Mouse (Mus musculus) G1E-ER4 (cell line): ENCODE data around the gene Ftl1-ps1. TPM values are rescaled to one million over a fixed set of nuclear protein-coding genes. Genes with fewer than 3 reads are reported as not detected.

Experiments
- GATA1 ChIP-seq: IDR thresholded peaks from one replicate; pipeline ENCODE4 v1.8.0; 2012; ENCODE audit warnings: low read length, inconsistent platforms
- polyA plus RNA-seq: library from polyadenylated mRNA; stranded (reverse); fragments of >175 nt; gene quantifications from 2 replicates; pipeline ENCODE4 v1.2.3, GENCODE M21; 2012

Gene Ftl1-ps1
- polyA plus RNA-seq: 21.1 and 34.8 TPM in 2 replicates

DNA sequence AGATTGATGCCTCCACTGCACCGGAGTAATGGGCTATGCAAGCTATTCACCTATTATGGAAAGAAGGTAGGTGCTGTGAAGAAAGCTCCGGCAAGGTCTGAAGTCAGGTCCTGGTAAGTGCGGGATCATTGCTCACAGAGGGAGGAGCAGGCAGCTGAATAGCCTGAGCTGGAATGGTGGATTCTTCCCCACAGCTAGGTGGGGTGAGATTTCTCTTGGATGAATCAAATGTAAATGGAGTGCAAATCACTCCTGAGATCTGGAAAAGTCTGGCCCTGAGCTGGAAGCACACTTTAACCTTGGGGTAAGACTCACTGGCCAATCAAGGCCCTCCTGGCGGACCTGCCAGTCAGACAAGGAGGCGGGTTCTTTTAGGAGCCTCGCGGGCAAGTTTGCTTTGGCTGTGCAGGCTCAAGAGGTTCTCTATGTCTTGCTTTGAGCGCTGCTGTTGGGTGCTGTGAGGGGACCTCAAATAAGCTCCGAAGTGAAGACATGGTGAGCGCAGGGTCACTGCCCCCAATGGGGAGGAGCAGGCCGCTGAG, at the start of gene Ftl1-ps1:
Gene Ftl1-ps1, plus strand, starts transcription at position 397 of the 542 bp plus-strand sequence.
- no peak for TF ChIP-seq GATA1

DNA sequence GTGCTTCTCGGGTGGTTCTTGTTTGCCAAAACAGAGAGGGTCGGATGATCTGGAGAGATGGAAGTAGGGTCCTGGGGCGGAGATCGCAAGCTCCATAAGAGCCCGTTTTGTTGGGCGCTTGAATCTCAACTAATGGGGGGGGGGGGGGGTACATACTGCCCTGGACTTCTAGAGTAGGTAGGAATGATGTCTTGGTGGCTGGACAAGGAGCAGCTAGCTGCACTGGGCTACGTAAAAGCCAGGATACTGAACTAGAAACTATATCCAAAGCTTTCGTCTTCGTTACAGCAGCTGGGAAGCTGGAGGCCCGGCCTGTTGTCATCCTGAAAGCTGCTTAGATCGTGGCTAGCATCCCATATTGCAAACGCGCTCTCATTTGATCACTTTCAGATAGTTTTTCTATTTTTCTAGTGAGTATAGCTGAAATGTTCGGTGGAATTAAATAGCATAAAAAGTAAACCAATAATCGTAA, 49.0 kb upstream of the Ftl1-ps1 start:
- TF ChIP-seq GATA1: no peak

DNA sequence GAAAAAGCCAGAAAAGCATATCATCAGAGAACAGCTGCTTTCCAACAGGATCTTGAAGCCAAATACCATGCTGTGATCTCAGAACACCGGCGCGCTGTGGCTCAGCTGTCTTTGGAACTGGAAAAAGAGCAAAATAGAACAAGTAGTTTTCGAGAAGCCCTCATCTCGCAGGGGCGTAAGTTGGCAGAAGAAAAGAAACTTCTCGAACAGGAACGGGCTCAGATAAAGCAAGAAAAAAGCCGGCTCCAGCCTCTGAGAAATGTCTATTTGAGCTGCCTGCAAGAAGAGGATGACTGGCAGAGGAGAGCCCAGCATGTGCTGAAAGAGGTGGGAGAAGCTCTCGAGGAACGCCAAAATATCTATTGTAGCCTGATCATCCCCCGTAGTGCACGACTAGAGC, 43.0 kb upstream of the Ftl1-ps1 start:
- no peak for TF ChIP-seq GATA1

DNA sequence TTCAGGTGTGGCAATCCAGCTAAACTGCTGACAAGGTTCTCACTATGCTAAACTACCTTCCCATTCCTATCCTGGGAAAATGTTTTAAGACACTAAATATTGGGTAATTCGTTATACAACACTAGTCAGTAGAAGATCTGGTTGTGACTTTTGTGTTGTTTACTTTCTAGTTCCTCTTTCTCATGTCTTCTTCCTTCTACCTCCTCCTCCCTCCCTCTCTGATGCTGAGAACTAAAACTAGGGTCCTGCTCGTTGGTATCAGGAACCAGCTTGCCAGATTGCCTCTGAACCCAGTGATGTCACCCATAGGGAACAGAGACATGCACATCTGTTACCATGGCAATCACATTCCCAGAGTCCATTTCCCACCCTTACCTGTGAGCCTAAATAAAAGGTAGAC, 37.3 kb upstream of the Ftl1-ps1 start:
- TF ChIP-seq GATA1: no peak

DNA sequence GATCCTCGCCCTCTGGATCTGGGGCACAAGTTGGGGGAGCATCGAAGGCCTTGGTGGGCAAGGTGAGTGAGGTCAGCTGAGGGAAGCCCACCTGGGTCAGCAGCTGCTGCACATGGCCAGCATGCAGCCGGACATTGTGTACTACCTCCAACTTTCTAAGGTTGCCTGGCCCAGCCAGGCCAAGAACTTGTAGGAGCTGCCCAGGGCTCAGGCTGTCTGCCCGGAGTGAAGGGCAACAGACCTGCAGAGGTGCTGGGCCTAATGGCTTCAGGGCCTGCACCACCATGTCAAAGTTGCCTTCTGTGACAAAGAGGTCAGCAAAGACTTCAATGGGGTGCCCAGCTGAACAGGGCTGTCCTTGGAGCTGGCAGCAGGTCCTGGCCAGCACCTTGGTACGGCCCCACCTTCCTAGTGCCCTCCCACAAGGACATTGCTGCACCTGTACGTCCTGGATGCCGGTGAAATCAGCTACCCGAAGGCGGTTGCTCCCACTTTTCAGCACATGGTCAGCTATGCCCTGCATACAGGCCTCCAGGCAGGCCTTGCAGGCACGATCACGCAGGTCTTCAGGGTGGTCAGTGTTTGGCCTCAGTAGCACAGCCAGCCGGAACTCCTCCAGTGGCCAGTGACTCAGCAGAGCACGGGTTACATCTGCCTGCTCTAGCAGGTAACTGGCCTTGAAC, 36.2 kb upstream of the Ftl1-ps1 start:
- no peak for TF ChIP-seq GATA1

DNA sequence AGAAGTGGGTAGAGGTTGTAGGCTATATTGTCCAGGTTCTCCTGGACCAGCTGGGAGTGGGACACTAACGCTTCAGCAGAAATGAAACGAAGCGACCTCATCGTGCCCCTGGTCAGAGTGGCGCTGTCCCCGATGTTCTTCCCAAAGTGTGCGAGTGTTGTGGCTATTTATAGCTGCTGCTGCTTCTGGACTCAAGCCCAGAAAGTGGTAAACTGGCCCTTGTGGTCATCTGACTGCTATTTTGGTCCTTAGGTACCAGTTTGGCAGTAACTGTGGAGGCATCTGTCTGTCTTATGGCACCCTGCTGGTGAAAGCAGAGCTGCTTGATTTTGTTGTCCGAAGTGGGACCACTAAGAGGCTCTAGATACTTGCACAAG, 35.6 kb upstream of the Ftl1-ps1 start, which contains the start of gene Lrrc14b:
Gene Lrrc14b, minus strand, starts transcription at position 147 of the 377 bp plus-strand sequence.
- no peak for TF ChIP-seq GATA1

DNA sequence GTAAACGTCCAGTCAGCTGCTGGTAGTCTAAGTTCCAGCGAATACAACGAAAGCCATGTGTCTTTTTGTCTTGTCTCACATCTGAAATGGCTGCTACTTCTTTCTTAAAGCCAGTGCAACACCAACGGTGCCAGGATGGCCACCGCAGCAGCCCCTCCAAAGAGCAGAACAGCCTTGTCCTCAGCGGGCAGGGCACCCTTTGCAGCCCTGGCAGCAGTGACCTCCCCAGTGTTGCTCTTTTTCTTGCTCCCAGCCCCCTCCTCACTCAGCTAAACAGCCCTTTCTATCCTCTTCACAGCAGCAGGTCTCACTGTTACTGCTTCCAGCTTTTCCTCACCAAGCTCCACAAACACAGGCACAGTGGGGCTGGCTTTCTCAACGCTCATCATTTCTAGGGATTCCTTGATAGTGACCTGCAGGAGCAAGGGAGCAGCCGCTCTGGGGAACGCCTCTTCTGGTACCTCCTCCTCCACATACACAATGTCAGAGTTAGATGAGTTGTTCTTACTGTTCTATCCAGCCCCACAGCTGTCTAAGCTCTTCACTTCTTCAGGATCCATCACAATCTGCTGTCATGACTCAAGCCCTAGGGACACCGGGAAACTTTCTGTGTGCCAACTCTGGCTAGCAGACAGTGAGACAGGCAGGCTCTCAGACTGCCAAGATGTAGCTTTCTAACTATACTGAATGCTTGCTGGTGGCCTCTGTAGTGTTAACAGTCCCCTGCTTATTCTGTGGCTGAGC, 17.8 kb upstream of the Ftl1-ps1 start:
- TF ChIP-seq GATA1: no peak

DNA sequence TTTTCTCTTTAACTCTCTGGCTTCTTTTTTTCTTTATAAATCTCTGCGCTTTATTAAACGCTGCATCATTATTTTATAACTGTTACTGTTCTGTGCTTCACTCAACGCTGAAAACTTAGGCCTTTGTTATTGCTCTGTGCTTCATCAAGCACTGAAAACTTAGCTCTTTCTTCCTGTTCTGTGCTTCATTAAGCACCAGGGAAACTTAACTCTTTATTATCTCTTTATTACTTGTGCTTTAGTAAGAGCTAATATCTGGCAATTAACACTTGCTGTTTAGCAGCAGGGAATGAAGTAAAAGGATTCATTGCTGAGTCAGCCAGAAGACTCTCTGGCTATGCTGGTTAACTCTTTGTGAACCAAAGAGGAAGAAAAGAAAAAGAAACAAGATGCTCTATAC, 17.2 kb upstream of the Ftl1-ps1 start:
- no peak for TF ChIP-seq GATA1

DNA sequence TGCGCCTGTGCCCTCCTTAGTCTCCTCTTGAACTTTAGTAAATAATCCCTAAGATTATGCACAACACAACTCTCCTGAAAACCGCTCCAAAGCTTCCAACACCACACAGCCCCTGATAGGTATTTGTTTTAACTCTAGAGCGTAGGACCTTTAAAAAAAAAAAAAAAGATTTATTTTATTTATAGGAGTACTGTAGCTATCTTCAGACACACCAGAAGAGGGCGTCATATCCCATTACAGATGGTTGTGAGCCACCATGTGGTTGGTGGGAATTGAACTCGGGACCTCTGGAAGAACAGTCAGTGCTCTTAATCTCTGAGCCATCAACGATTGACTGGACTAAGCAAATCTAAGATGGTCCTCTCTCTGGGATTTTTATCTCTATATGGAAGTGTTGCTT, 9.8 kb upstream of the Ftl1-ps1 start:
- no peak for TF ChIP-seq GATA1

DNA sequence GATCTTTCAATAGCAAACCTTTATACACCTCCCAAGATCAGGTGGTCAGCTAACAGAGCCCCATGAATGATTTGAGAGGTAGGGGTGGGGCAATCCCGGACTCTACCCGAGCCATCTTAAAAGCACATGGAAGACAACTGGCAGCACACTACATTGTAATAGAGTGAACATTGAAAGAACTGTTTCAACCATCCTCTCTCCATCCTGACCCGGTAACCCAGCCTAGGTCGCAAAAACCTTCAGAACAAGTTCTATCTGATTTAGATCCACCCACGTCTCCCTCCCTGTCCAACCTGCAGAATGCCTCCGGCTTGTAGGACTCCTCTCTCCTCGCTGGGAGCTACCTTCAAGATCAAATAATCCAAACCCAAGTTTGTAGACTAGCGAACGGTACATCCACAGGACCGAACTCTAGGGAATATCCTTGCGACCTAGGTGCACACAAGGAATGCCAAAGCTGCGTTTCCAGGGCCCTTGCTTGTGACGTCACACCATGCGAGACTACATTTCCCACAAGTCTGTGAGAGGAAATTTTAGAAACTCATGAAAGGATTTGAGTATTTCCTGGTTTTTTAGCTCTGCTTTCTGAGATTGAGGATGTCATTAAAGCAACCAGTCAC, 9.0 kb upstream of the Ftl1-ps1 start, which contains the start of gene Zfp72:
Gene Zfp72, minus strand, starts transcription at position 466 of the 620 bp plus-strand sequence.
- TF ChIP-seq GATA1: no peak

DNA sequence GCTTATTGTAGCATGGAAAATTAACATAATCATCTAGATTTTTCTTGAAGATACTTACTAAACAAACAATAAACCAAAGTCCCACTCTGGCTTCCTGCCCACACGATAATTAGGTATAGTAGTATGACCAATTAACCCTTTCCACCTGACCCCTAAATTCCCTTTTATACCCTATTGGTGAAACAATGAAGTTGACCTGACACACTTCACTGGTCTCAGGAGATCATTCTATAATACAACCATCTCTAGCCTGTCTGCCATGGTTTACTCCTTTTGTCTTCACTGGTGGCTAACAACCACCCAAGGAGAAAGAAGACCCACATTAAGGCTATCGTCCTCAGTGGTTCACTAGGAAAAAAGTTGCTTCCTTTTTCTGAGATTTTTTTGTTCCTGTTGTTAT, 8.3 kb upstream of the Ftl1-ps1 start:
- no peak for TF ChIP-seq GATA1

DNA sequence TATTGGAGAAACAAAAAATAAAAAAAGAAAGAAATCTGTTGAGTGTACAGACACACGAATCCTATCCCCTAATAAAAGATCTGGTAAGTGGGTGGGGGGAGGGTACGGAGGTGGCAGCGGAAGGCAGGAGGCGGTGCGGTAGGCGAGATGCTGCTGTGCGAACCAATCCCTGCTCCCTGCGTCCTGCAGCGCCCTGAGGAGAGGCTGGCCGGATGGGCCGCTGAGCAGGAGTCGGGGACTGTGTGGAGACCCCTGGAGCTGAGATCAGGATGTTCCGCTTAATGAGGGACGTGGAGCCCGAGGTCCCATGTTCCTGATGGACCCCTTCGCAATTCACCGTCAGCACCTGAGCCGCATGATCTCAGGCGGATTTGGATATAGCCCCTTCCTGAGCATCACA, 40.4 kb downstream of the Ftl1-ps1 start:
- TF ChIP-seq GATA1: no peak

Other genes starting within 250 kb of the Ftl1-ps1 start
- 3.1 and 31.0 TPM in 2 replicates for gene Exoc3, start 191.0 kb upstream of the Ftl1-ps1 start, polyA plus RNA-seq
- gene Ahrr, start 107.4 kb upstream of the Ftl1-ps1 start, polyA plus RNA-seq: not detected in 2 replicates
- 38.9 and 65.0 TPM in 2 replicates for gene Pdcd6, start 82.1 kb upstream of the Ftl1-ps1 start, polyA plus RNA-seq
- gene Sdha, start 49.4 kb upstream of the Ftl1-ps1 start, polyA plus RNA-seq: 64.6 and 85.8 TPM in 2 replicates
- 0.30 and 0.32 TPM in 2 replicates for gene Ccdc127, start 49.4 kb upstream of the Ftl1-ps1 start, polyA plus RNA-seq
- not detected in 2 replicates for gene Lrrc14b, start 35.7 kb upstream of the Ftl1-ps1 start, polyA plus RNA-seq
- 0.05 and 0.11 TPM in 2 replicates for gene Zfp72, start 8.9 kb upstream of the Ftl1-ps1 start, polyA plus RNA-seq
- gene Zfp825, start 94.3 kb downstream of the Ftl1-ps1 start, polyA plus RNA-seq: 0.36 and 0.65 TPM in 2 replicates
- 0.17 and 0.81 TPM in 2 replicates for gene Erap1, start 239.9 kb downstream of the Ftl1-ps1 start, polyA plus RNA-seq